Mouse (Mus musculus) MEL (cell line): ENCODE results near the gene Trem1. TPM values are rescaled to one million over a fixed set of nuclear protein-coding genes. Genes with fewer than 3 reads are reported as not detected.

Experiments used
- DNase-seq: peaks from one replicate; pipeline ENCODE4 v3.0.0; 2011; ENCODE audit warnings: low read depth, low spot score
- H3K27ac ChIP-seq: 2 replicates; pipeline ENCODE4 v1.5.1; 2012; ENCODE audit warnings: low read depth, mild to moderate bottlenecking, control low read depth, low read length, moderate library complexity; ENCODE audit not compliant: control insufficient read depth
- H3K27me3 ChIP-seq, 2 experiments: fragments of 150-350 bp in 1 of 2; sonication (generic) in 1 of 2; 2 replicates each; pipeline ENCODE4 v1.6.1; 2012; ENCODE audit warnings: low read length in 2 of 2, mild to moderate bottlenecking in 2 of 2, improper control_type of control experiment in 1 of 2, moderate library complexity in 1 of 2; ENCODE audit not compliant: insufficient read depth in 2 of 2, control insufficient read depth in 1 of 2
- H3K36me3 ChIP-seq, 2 experiments: 2 replicates each; pipeline ENCODE4 v1.6.1; 2012 to 2014; ENCODE audit warnings: low read length in 2 of 2, improper control_type of control experiment in 1 of 2, inconsistent platforms in 1 of 2, mild to moderate bottlenecking in 1 of 2; ENCODE audit not compliant: insufficient read depth in 2 of 2, control insufficient read depth in 1 of 2
- H3K4me1 ChIP-seq, 2 experiments: fragments of 150-350 bp in 1 of 2; sonication (generic) in 1 of 2; 2 replicates each; pipeline ENCODE4 v1.6.1; 2012; ENCODE audit warnings: low read length in 2 of 2, improper control_type of control experiment in 1 of 2, mild to moderate bottlenecking in 1 of 2; ENCODE audit not compliant: insufficient read depth in 2 of 2, control insufficient read depth in 1 of 2
- H3K4me3 ChIP-seq, 2 experiments: fragments of 150-350 bp in 1 of 2; sonication (generic) in 1 of 2; 2 replicates each; pipeline ENCODE4 v1.5.1; 2012; ENCODE audit warnings: low read depth in 2 of 2, low read length in 2 of 2, mild to moderate bottlenecking in 2 of 2, moderate library complexity in 2 of 2, control low read depth in 1 of 2, improper control_type of control experiment in 1 of 2; ENCODE audit not compliant: control insufficient read depth in 1 of 2, insufficient read depth in 1 of 2
- H3K79me2 ChIP-seq: 2 replicates; pipeline ENCODE4 v1.6.1; 2012; ENCODE audit warnings: mild to moderate bottlenecking, low read length, moderate library complexity; ENCODE audit not compliant: control insufficient read depth, poor library complexity, insufficient read depth
- H3K9ac ChIP-seq: 2 replicates; pipeline ENCODE4 v1.6.1; 2012; ENCODE audit warnings: low read depth, mild to moderate bottlenecking, control low read depth, low read length, moderate library complexity; ENCODE audit not compliant: control insufficient read depth, poor library complexity, severe bottlenecking
- H3K9me3 ChIP-seq: fragments of 150-350 bp; sonication (generic); replicated peaks from 2 replicates; pipeline ENCODE4 v1.6.1; 2012; ENCODE audit warnings: mild to moderate bottlenecking, low read length, improper control_type of control experiment, moderate library complexity; ENCODE audit not compliant: insufficient read depth
- ELF1 ChIP-seq: IDR thresholded peaks from 2 replicates; pipeline ENCODE4 v1.6.1; 2014; ENCODE audit warnings: low read depth, mild to moderate bottlenecking, inconsistent platforms, low read length, improper control_type of control experiment, moderate library complexity
- EP300 ChIP-seq, 2 experiments: IDR thresholded peaks; 2 replicates each; pipeline ENCODE4 v1.6.1; 2011; ENCODE audit warnings: improper control_type of control experiment in 2 of 2, low read length in 2 of 2, low read depth in 1 of 2, mild to moderate bottlenecking in 1 of 2
- ETS1 ChIP-seq: IDR thresholded peaks from 2 replicates; pipeline ENCODE4 v1.6.1; 2012; ENCODE audit warnings: low read depth, mild to moderate bottlenecking, inconsistent platforms, low read length, improper control_type of control experiment, moderate library complexity
- GATA1 ChIP-seq: IDR thresholded peaks from 2 replicates; pipeline ENCODE4 v1.6.1; 2011; ENCODE audit warnings: low read depth, low read length, improper control_type of control experiment
- HCFC1 ChIP-seq: IDR thresholded peaks from 2 replicates; pipeline ENCODE4 v1.6.1; 2012; ENCODE audit warnings: low read depth, mild to moderate bottlenecking, inconsistent platforms, low read length, improper control_type of control experiment, moderate library complexity
- MAFK ChIP-seq: IDR thresholded peaks from 2 replicates; pipeline ENCODE4 v1.6.1; 2011; ENCODE audit warnings: low read depth, mild to moderate bottlenecking, low read length, improper control_type of control experiment, borderline replicate concordance
- MAZ ChIP-seq: IDR thresholded peaks from 2 replicates; pipeline ENCODE4 v1.6.1; 2012; ENCODE audit warnings: low read depth, mild to moderate bottlenecking, inconsistent platforms, low read length, improper control_type of control experiment
- MYB ChIP-seq: IDR thresholded peaks from 2 replicates; pipeline ENCODE4 v1.6.1; 2011; ENCODE audit warnings: mild to moderate bottlenecking, low read depth, low read length, improper control_type of control experiment
- MYC ChIP-seq: IDR thresholded peaks from 2 replicates; pipeline ENCODE4 v1.6.1; 2011; ENCODE audit warnings: low read depth, mild to moderate bottlenecking, low read length, improper control_type of control experiment, moderate library complexity
- NRF1 ChIP-seq: IDR thresholded peaks from 2 replicates; pipeline ENCODE4 v1.6.1; 2014; ENCODE audit warnings: low read depth, mild to moderate bottlenecking, inconsistent platforms, low read length, improper control_type of control experiment, moderate library complexity; ENCODE audit not compliant: poor library complexity, insufficient read depth, severe bottlenecking
- POLR2A ChIP-seq, 2 experiments: IDR thresholded peaks; 2 replicates each; pipeline ENCODE4 v1.6.1; 2011 to 2012; ENCODE audit warnings: low read length in 2 of 2, mild to moderate bottlenecking in 2 of 2, control low read depth in 1 of 2, improper control_type of control experiment in 1 of 2, low read depth in 1 of 2, moderate library complexity in 1 of 2; ENCODE audit not compliant: control insufficient read depth in 1 of 2, insufficient read depth in 1 of 2, poor library complexity in 1 of 2
- POLR2AphosphoS2 ChIP-seq: IDR thresholded peaks from 2 replicates; pipeline ENCODE4 v1.6.1; 2011; ENCODE audit warnings: low read length, improper control_type of control experiment
- POLR2AphosphoS5 ChIP-seq: IDR thresholded peaks from 2 replicates; pipeline ENCODE4 v1.6.1; 2012; ENCODE audit warnings: low read depth, borderline replicate concordance, mild to moderate bottlenecking, inconsistent platforms, low read length, moderate library complexity, mixed read lengths
- RAD21 ChIP-seq: IDR thresholded peaks from 2 replicates; pipeline ENCODE4 v1.6.1; 2011; ENCODE audit warnings: mild to moderate bottlenecking, low read depth, low read length, improper control_type of control experiment
- RCOR1 ChIP-seq: IDR thresholded peaks from 2 replicates; pipeline ENCODE4 v1.6.1; 2012; ENCODE audit warnings: low read depth, mild to moderate bottlenecking, inconsistent platforms, low read length, improper control_type of control experiment
- SIN3A ChIP-seq: IDR thresholded peaks from 2 replicates; pipeline ENCODE4 v1.6.1; 2012; ENCODE audit warnings: low read length, improper control_type of control experiment, inconsistent platforms
- TAL1 ChIP-seq: IDR thresholded peaks from 2 replicates; pipeline ENCODE4 v1.6.1; 2012; ENCODE audit warnings: mild to moderate bottlenecking, inconsistent platforms, low read length, moderate library complexity, mixed read lengths
- TCF12 ChIP-seq: IDR thresholded peaks from 2 replicates; pipeline ENCODE4 v1.6.1; 2014; ENCODE audit warnings: low read depth, mild to moderate bottlenecking, inconsistent platforms, low read length, improper control_type of control experiment, moderate library complexity
- UBTF ChIP-seq: IDR thresholded peaks from 2 replicates; pipeline ENCODE4 v1.6.1; 2012; ENCODE audit warnings: low read depth, mild to moderate bottlenecking, inconsistent platforms, low read length, improper control_type of control experiment, moderate library complexity, borderline replicate concordance; ENCODE audit not compliant: insufficient read depth
- ZC3H11A ChIP-seq: IDR thresholded peaks from 2 replicates; pipeline ENCODE4 v1.6.1; 2012; ENCODE audit warnings: low read depth, mild to moderate bottlenecking, inconsistent platforms, low read length, improper control_type of control experiment
- polyA plus RNA-seq, 2 experiments: library from polyadenylated mRNA; stranded (reverse) in 1 of 2; unstranded in 1 of 2; fragments of >175 nt in 1 of 2; fragments of >200 nt in 1 of 2; gene quantifications; 2 replicates each; pipeline versions ENCODE4 v1.2.1 to v1.2.4; 2012; ENCODE audit warnings: low replicate concordance in 2 of 2, low read depth in 1 of 2; ENCODE audit not compliant: insufficient read length in 2 of 2, insufficient read depth in 1 of 2, missing spikeins in 1 of 2
- total RNA-seq: library from RNA; depleted of rRNA; stranded (reverse); fragments of 300-350 nt; gene quantifications from 2 replicates; pipeline ENCODE4 v1.2.3, GENCODE M21; 2012

The Trem1 gene
- total and polyA plus RNA-seq, 3 experiments: 0.06 TPM; not detected in 2

DNA sequence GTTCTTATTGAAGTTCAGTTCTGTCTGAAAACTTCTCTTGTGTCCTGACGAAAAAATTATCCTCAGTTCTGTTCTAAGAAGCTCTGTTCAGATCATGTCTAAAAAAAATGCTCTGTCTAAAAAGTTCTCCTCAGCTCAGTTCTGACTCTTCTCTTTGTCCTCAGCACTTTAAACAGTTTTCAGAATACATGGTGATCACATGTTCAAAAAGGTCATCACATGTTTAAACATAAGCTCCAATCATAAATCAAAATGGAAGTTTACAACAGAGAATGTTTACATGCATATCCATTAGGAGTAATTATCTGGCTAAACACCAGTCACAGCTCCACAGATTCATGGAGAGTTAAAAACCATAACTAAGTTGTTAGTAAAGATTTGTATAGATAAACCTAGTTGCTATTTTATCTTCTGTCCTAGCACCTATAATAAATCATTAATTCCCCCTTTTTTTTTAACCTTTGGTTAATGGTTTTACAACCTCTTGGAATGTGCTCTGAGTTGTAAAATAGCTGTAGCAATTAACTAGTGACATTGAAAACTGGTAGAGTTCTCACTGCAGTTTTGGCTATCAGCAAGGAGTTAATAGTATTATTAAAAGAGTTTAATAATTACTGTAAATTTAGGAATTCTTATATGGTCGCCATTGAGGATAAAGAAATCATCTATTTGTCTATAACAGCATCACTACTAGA is 34.2 kb downstream of the Trem1 start:
- TF ChIP-seq POLR2AphosphoS2 (no peak), POLR2AphosphoS5 (no peak), RAD21 (no peak), UBTF (no peak), ETS1 (no peak), POLR2A (IDR thresholded peaks at IDR 0.05; ENCODE audit: control insufficient read depth in 1 of 2, insufficient read depth in 1 of 2, low read depth in 1 of 2, low read length in 2 of 2, poor library complexity in 1 of 2) (no peak), SIN3A (no peak)
- Histone ChIP-seq H3K9me3 (no peaks in the 10 kb centered on the region), H3K79me2 (no peaks in the 10 kb centered on the region), H3K9ac (no peak overlapping the region), H3K27ac (no peak overlapping the region), H3K4me3 (no peak overlapping the region), H3K27me3 (no peaks in the 10 kb centered on the region), H3K4me1 (peaks cover 0 to 40% of the 10 kb centered on the region in 2 experiments; a peak in 3 of 4 replicates), H3K36me3 (peaks cover 0 to 45% of the 10 kb centered on the region in 2 experiments; a peak in 2 of 4 replicates)
- no peak for DNase-seq

- no peak overlapping the region for H3K4me3 ChIP-seq
- H3K79me2 ChIP-seq: no peaks in the 10 kb centered on the region
- TF ChIP-seq ELF1: 0 out of 2 replicates have a peak, but pooled peaks have one; percentile 43
- peak; percentile 94 to 96 for TF ChIP-seq EP300 (IDR thresholded peaks at IDR 0.05; ENCODE audit: low read depth in 1 of 2, low read length in 2 of 2)
- peak; percentile 72; the same call in 1 of the 2 replicates for TF ChIP-seq ETS1
- TF ChIP-seq RAD21: no peak
- TF ChIP-seq RCOR1: peak; percentile 99
- TF ChIP-seq SIN3A: peak; percentile 58; the same call in 1 of the 2 replicates
- no peak for TF ChIP-seq NRF1
- 0 out of 2 replicates have a peak, but pooled peaks have one; percentile 16 for TF ChIP-seq HCFC1
- TF ChIP-seq TCF12: peak; percentile 96
- peak; percentile 97 for TF ChIP-seq GATA1
- 0 out of 2 replicates have a peak, but pooled peaks have one; percentile 52 for TF ChIP-seq MYC
- no peak for TF ChIP-seq MAZ
- TF ChIP-seq MYB: peak; percentile 57; the same call in 1 of the 2 replicates
- no peak for TF ChIP-seq ZC3H11A
- TF ChIP-seq MAFK: peak; percentile 37; the same call in 1 of the 2 replicates
- TF ChIP-seq TAL1: peak; percentile 89
- DNase-seq: peak; percentile 85
- no peak overlapping the region; the same call in 1 of the 2 replicates for H3K9ac ChIP-seq
- H3K36me3 ChIP-seq: peaks cover 0 to 51% of the 10 kb centered on the region in 2 experiments; a peak in 2 of 4 replicates
- no peaks in the 10 kb centered on the region for H3K9me3 ChIP-seq
- H3K27me3 ChIP-seq: no peaks in the 10 kb centered on the region
- H3K27ac ChIP-seq: peak overlapping the region; percentile 32
- H3K4me1 ChIP-seq: peaks cover 0 to 46% of the 10 kb centered on the region in 2 experiments; a peak in 3 of 4 replicates
Measured at GRCm38 (mm10) chr17:48267591-48267990, 35.0 kb downstream of the Trem1 start.
